Mouse (Mus musculus) heart, embryonic 12.5 days (tissue): ENCODE measurements around the gene Tanc1. TPM values are rescaled to one million over a fixed set of nuclear protein-coding genes. Genes with fewer than 3 reads are reported as not detected.

ENCODE experiments used
- ATAC-seq: fragments of 200-750 bp; cut with Nextera tagmentation; 2 replicates; pipeline ENCODE4 v1.8.0; 2017; ENCODE audit warnings: moderate TSS enrichment, moderate library complexity; ENCODE audit not compliant: insufficient number of reproducible peaks, low FRiP score
- H3K27ac ChIP-seq: fragments of 300-500 bp; sonication (generic); 2 replicates; pipeline ENCODE4 v1.5.1; 2016; ENCODE audit warnings: mild to moderate bottlenecking, moderate library complexity; ENCODE audit not compliant: poor library complexity, severe bottlenecking
- H3K27me3 ChIP-seq: fragments of 300-500 bp; sonication (generic); replicated peaks from 2 replicates; pipeline ENCODE4 v1.6.1; 2016; ENCODE audit warnings: mild to moderate bottlenecking, moderate library complexity
- H3K36me3 ChIP-seq: fragments of 300-500 bp; sonication (generic); 2 replicates; pipeline ENCODE4 v1.6.1; 2016; ENCODE audit warnings: mild to moderate bottlenecking, moderate library complexity
- H3K4me1 ChIP-seq: fragments of 300-500 bp; sonication (generic); replicated peaks from 2 replicates; pipeline ENCODE4 v1.6.1; 2016; ENCODE audit warnings: mild to moderate bottlenecking
- H3K4me2 ChIP-seq: fragments of 300-500 bp; sonication (generic); 2 replicates; pipeline ENCODE4 v1.6.1; 2016; ENCODE audit warnings: mild to moderate bottlenecking, moderate library complexity
- H3K4me3 ChIP-seq: fragments of 300-500 bp; sonication (generic); 2 replicates; pipeline ENCODE4 v1.5.1; 2016; ENCODE audit warnings: mild to moderate bottlenecking
- H3K9ac ChIP-seq: fragments of 300-500 bp; sonication (generic); 2 replicates; pipeline ENCODE4 v1.6.1; 2016; ENCODE audit warnings: mild to moderate bottlenecking, moderate library complexity
- H3K9me3 ChIP-seq: fragments of 300-500 bp; sonication (generic); replicated peaks from 2 replicates; pipeline ENCODE4 v1.6.1; 2016; ENCODE audit warnings: mild to moderate bottlenecking, moderate library complexity
- WGBS: fragments of 180-500 bp; shearing (Covaris S2); methylation state at CpG from one replicate; pipeline ENCODE4 v1.1.7; 2016; 5-methylcytosine and 5-hydroxymethylcytosine counted together
- polyA plus RNA-seq: library from polyadenylated mRNA; unstranded; fragments of >200 nt; fragmentation: Nextera tagmentation; extraction: Ambion mirVana; gene quantifications from 2 replicates; pipeline ENCODE4 v1.2.1, GENCODE M21; 2016

Gene Tanc1
- polyA plus RNA-seq, 1 experiment from 2014 or later = 37.4 TPM

DNA sequence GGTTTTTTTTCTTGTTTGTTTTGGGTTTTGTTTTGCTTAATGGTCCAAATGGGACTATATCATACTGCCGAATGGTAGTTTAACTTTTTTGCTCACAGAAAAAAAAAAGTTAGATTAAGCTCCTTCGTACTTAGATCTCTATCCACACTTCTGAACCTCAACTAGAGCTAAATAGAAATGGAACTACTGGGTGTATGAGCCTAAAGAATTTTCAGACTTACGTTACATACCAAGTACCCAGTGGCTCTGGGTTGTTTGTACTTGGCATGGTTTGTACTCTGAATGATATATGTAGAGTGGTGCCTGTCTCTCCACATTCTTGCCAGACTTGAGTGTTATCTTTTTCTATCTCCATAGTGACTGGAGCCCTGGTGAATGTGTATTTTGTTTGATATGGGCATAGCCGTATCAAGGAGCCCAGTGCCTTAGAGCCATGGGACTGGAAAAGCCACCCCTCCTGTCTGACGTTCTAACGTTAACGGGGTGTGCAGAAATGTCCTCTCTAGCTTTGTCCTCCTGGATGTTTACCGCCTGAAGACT, 271.0 kb downstream of the Tanc1 start:
- 63% methylated on average over 8 of the region's 8 CpGs for whole genome bisulfite sequencing
- peaks cover 11% of the 10 kb centered on the region; the same call in 1 of the 2 replicates for H3K4me1 ChIP-seq
- H3K9ac ChIP-seq = no peak overlapping the region
- peaks cover 16% of the 10 kb centered on the region; the same call in 1 of the 2 replicates for H3K9me3 ChIP-seq
- no peaks in the 10 kb centered on the region for H3K27me3 ChIP-seq
- peak overlapping the region; percentile 75 for H3K4me3 ChIP-seq
- peak overlapping the region; percentile 64 for H3K4me2 ChIP-seq
- ATAC-seq = no peak
- H3K27ac ChIP-seq = peak overlapping the region; percentile 80; the same call in 1 of the 2 replicates
- peaks cover 11% of the 10 kb centered on the region for H3K36me3 ChIP-seq

DNA sequence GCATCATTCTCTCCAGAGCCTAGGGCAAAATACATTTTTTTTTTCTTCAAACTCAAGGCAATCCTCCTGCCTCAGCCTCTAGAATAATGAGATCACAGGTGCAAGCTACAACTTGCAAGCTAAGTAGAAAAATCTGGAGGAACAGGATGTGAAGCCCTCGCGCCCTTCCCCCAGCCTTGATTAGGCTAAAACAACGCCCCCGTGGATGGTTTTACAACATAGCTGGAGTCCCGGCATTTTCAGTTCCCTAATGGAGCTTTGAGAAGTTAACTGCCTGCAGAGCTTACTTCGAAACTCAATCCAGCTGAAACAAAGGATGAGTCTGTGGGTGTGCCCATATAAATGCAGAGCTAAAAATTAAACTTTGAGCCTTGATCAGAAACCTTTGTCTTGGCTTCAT, 277.9 kb downstream of the Tanc1 start:
- Histone ChIP-seq H3K4me2 (no peak overlapping the region), H3K36me3 (peaks cover 24% of the 10 kb centered on the region), H3K27ac (no peak overlapping the region), H3K4me1 (no peaks in the 10 kb centered on the region), H3K27me3 (no peaks in the 10 kb centered on the region), H3K9ac (no peak overlapping the region), H3K9me3 (no peaks in the 10 kb centered on the region), H3K4me3 (no peak overlapping the region)
- no peak for ATAC-seq
- 83% methylated on average over 6 of the region's 6 CpGs for WGBS

Other genes starting within 250 kb of the Tanc1 start
- 0.43 TPM in 1 of 2 replicates, not detected in the other for gene Dapl1, start 127.4 kb upstream of the Tanc1 start, polyA plus RNA-seq